Mouse (Mus musculus) right cerebral cortex, adult 2 months (tissue): ENCODE data around the gene Mark3.

Experiments
- DNase-seq, 2 experiments: peaks; one replicate each; pipeline ENCODE4 v3.0.0; 2021 to 2022; ENCODE audit warnings: low spot score in 2 of 2

Mark3 gene

DNA sequence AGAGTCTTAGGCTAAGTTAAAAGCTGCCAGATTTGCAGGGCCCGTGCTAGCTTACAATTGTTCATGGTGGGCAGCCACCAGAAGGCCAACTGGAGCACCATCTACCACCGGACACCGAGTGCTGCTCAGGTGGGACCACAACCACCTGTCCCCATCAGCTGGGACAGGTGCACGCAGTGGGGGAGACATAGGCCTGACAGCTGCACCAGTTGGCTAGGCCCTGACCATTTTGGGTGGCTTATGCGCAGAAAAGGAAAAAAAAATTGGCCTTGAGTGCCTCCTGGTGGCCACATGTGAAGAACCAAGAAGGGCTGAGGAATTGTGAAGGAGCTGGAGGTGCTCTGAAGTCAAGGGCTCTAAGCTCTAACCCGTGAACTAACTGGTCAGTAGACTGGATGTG, 121.9 kb downstream of the Mark3 start:
- peak; percentile 76 to 77 for DNase-seq

- DNase-seq, result no peak
Observed at GRCm38 (mm10) chr12:111697708-111698107, 123.4 kb downstream of the Mark3 start.

DNA sequence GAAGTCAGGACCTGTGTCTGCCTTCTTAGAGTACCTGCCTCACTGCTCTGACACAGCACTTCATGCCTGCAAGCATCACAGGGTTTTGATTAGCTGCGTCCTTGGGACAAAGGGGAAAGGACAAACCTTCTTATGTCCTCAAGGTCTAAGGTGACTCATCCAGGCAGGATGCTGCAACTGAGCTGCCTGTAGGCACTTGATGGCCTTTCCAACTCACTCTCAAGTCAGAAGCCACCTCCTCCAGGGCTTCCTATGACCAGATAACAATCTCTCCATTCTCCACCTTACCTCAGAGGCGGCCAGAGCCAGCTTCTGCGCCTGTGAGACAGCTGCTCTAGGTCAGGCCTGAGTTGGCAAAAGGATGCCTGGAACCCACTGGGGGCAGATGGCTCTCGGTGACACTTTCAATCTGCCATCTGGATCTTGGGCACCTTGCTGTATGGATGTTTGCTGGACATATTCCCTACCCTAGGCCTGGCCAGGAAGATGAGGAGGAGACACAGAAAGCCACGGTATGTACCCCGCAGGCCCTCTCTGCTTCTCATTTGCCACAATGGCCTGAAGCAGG, 124.1 kb downstream of the Mark3 start:
- no peak for DNase-seq

DNA sequence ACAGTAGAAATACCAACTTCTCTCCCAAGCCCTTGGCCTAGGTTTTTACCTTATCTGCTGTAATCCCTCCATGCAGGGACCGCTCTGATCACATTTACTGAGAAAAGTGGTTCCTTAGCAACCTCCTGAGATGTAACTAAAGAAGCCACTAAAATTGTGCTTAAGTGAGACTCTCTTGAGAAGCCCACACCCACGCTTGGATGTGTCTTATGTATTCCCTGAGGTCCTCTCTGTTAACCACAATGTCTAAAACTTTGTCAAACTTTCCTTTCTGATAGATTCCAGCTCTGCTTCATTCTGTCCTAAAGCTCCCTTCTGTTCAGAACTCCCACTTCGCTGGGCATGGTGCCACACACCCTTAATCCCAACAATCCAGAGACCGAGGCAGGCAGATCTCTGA, 125.2 kb downstream of the Mark3 start:
- peak in 1 of 2 experiments; percentile 54 for DNase-seq

DNA sequence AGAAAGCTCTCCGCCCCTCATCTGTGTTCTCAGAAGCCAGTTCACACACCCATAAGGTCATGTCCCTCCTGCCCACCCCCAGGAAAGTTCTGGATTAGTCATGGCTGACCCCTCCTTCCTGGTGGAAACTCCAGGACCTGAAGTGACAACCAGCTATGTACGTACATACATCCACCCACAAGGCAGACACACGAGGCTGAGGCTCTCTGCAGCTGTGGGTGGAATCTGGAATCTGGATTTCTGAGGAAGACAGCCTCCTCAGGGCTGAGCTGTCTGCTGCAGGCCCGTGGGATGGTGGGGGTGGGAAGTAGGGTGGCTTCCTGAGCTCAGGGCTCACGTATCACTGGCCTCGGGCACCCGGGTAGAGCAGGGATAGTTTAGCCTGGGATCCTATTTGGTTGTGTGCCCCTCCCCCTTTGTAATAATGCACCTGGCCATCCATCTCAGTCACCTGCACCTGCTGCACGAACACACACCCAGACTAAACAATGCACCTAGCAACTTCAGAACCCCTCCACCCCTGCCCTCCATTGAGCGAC, 126.7 kb downstream of the Mark3 start:
- peak in 1 of 2 experiments; percentile 63 for DNase-seq

GRCm38 (mm10) chr12:111703301-111703700, 129.0 kb downstream of the Mark3 start:
- DNase-seq, result no peak

DNA sequence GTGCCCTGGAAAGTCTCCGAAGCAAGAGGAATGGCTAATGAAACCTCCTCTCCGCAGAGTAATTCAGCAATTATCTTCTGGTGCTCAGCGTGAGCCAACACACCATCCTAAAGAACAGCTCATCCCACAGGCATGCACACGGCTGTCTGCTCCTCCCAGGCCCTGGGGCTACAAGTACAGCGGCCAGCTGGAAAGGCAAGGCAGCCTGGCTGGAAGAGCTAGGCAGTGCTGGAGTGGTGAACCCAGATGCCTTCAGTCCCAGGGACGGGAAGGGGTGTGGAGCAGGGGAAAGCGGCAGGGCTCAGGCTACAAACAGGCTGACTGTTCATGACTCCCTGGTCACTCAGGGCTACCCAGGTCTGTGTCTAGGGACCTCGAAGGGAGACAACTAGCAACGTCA, 130.3 kb downstream of the Mark3 start:
- DNase-seq, result no peak

GRCm38 (mm10) chr12:111705186-111705973, 131.1 kb downstream of the Mark3 start:
- DNase-seq, result no peak
